Mouse (Mus musculus): ENCODE measurements around the gene Vmn1r184. TPM values are rescaled to one million over a fixed set of nuclear protein-coding genes. Genes with fewer than 3 reads are reported as not detected.
"Not testable (repeated sequence)": the region's sequence is repeated elsewhere in the genome, so short reads cannot be mapped to it uniquely, and the experiment has no call there.

Gene Vmn1r184
- polyA plus RNA-seq (2015; fragmentation: Nextera tagmentation; extraction: Ambion mirVana), result not detected in 2 replicates

DNA sequence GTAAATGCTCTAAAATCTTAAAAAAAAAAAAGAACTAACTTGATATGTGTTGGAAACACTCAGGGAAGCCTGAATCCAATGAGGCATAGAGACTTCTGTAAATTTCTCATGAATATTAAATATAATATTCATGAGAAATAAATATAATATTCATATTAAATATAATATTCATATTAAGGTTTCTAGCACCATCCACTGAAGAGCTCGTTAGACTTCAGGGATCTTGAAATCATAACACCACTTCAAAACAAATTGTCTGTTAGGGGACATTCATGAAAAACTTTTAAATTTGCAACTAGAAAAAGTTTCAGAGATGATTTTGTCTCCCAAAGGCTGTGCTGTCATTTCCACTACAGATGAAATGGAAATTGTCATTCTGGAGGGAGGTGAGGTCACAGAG lies at the start of gene Vmn1r184:
Vmn1r184 (plus strand) TSS at position 301 of the 400 bp plus-strand sequence.
- H3K9ac ChIP-seq; H3K36me3 ChIP-seq; ATAC-seq (replicated peaks; ENCODE audit: insufficient number of reproducible peaks, insufficient read depth, low FRiP score, low read depth); H3K4me2 ChIP-seq; H3K4me3 ChIP-seq; H3K4me1 ChIP-seq (replicated peaks); H3K27ac ChIP-seq; H3K9me3 ChIP-seq (replicated peaks); H3K27me3 ChIP-seq: not testable (repeated sequence)
- WGBS, result 76% methylated on average over 1 of the region's 1 CpGs

DNA sequence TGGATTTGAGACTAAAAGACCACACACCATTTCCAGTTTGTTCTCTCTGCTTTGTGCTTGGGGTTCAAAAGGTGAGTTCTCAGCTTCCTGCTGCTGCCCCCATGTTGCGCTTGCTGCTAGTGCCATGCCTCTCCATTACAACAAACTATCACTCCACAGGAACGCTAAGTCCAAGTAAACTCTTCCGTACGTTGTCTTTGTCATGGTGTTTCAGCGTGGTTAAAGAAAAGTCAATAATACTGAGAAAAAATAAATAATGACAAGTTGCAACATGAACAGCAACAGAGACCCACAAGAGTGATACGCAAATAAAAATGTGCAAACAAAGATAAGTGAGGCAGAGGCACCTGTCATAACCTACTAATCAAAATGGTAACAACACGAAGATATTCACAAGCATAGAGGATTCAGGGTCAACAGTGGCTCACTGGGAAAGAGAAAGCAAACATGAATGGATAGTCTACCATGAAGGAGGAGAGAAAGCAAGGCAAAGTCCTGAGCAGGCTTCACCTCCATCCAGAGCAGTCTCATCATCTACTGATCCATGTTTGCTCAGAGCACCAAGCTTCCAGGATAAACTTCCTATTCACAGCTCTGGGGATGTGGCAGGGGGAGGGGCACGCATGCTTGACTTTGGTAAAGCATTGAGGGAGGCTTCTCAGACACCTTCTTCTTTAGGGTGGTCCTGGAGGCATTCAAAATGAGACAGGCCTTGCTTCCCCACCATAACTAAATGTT lies 43.5 kb downstream of the Vmn1r184 start:
- not testable (repeated sequence) for H3K36me3 ChIP-seq; H3K9ac ChIP-seq; H3K4me3 ChIP-seq; H3K4me2 ChIP-seq; H3K27me3 ChIP-seq; H3K9me3 ChIP-seq (replicated peaks); H3K27ac ChIP-seq; ATAC-seq (replicated peaks; ENCODE audit: insufficient number of reproducible peaks, insufficient read depth, low FRiP score, low read depth); H3K4me1 ChIP-seq (replicated peaks)
- WGBS, result 74% methylated on average over 8 of the region's 8 CpGs

DNA sequence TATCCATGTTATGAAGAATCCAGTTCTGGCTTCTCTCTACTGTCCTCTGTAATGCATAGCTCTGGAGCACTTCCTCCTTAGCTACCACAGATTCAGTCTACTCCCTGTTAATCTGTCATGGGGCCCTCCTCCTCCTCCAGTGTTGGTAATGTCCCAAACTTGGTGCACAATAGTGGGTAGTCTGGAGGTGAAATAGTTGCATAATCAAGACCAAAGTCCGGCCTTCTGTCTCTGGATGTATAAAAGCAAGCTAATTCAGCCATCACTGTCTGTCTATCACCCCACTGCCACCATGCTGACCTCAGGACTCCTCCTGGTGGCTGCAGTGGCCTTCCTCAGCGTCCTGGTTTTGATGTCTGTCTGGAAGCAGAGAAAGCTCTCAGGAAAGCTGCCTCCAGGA lies 46.8 kb downstream of the Vmn1r184 start, which contains the start of gene Cyp2a4:
Cyp2a4 (plus strand) TSS at position 244 of the 400 bp plus-strand sequence.
- 49% methylated on average over 2 of the region's 2 CpGs for WGBS
- not testable (repeated sequence) for H3K4me1 ChIP-seq (replicated peaks)

DNA sequence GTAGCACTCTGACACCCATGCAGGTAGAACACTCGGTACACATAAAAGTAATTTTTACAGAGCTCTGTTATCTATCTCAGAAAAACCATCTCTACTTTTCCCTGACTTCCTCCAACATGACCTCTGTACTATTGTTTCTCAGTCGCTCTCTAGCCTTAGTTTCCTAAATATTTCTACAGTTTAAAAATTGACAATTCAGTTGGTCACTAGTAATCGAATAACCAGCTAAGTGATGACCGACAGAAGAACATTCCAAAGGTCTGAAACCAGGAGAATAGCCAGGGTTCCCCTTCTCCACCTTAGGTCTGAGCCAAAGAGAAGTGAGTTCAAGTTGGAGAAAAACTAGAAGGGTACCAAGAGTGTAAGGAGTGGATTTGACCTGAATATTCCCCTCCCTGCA lies 51.7 kb downstream of the Vmn1r184 start:
- 77% methylated on average over 4 of the region's 4 CpGs for WGBS

More for the DNA sequence above, 46.8 kb downstream of the Vmn1r184 start, which contains the start of gene Cyp2a4:
- not testable (repeated sequence) for H3K27ac ChIP-seq; H3K9ac ChIP-seq; H3K4me2 ChIP-seq; ATAC-seq (replicated peaks; ENCODE audit: insufficient number of reproducible peaks, insufficient read depth, low FRiP score, low read depth); H3K9me3 ChIP-seq (replicated peaks); H3K27me3 ChIP-seq; H3K36me3 ChIP-seq; H3K4me3 ChIP-seq

DNA sequence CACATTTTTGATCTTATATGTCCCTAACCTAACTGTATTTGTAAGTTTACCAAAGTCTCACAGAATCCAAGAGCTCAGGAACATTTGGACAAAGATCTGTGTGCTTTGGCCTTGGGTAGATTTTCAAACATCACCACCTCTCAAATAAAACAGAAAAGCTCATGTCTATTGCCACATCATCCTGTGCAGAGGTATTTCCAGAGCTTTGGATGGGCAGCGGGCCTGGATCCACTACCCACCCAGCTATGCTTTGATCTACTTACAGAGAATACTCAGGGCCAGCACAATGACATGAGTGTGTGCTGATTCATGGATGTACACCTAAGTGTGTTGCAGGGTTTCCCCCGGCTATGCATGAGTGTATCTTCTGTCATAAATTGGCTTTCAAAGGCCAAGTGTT lies 55.1 kb downstream of the Vmn1r184 start:
- not testable (repeated sequence) for H3K4me2 ChIP-seq; H3K4me1 ChIP-seq (replicated peaks); H3K27me3 ChIP-seq; H3K4me3 ChIP-seq; H3K27ac ChIP-seq; H3K9ac ChIP-seq; ATAC-seq (replicated peaks; ENCODE audit: insufficient number of reproducible peaks, insufficient read depth, low FRiP score, low read depth); H3K9me3 ChIP-seq (replicated peaks); H3K36me3 ChIP-seq
- 70% methylated on average over 2 of the region's 2 CpGs for WGBS

More for the DNA sequence above, 51.7 kb downstream of the Vmn1r184 start:
- H3K9ac ChIP-seq; H3K4me2 ChIP-seq; H3K27me3 ChIP-seq; H3K4me1 ChIP-seq (replicated peaks); ATAC-seq (replicated peaks; ENCODE audit: insufficient number of reproducible peaks, insufficient read depth, low FRiP score, low read depth); H3K27ac ChIP-seq; H3K4me3 ChIP-seq; H3K36me3 ChIP-seq; H3K9me3 ChIP-seq (replicated peaks): not testable (repeated sequence)

DNA sequence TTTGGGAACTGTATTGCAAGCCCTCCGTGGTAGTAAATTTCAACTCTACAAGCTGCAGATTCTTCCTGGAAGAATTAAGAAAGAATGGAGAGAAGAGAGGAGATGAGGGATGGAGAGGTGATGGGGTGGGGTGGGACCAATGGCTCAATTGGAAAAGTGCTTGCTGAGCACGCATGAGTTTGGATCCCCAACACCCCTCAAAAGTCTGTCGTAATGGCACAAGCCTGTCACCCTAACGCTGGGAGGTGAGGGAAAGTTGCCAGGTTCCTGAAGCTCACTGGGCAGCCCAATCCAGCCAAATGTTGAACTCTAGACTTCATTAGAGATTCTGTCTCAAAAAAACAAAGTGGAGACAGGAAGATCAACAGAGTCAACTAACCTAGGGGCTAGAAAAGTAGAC lies 55.7 kb downstream of the Vmn1r184 start:
- not testable (repeated sequence) for H3K4me2 ChIP-seq; H3K27me3 ChIP-seq; H3K9ac ChIP-seq; H3K9me3 ChIP-seq (replicated peaks); H3K27ac ChIP-seq; H3K4me3 ChIP-seq; ATAC-seq (replicated peaks; ENCODE audit: insufficient number of reproducible peaks, insufficient read depth, low FRiP score, low read depth); H3K4me1 ChIP-seq (replicated peaks); H3K36me3 ChIP-seq
- WGBS, result 66% methylated on average over 4 of the region's 4 CpGs

Other genes starting within 250 kb of the Vmn1r184 start
- gene Cyp2b13, start 198.8 kb upstream of the Vmn1r184 start, polyA plus RNA-seq (2015; fragmentation: Nextera tagmentation; extraction: Ambion mirVana), result not detected in 2 replicates
- gene Cyp2b9, start 86.9 kb upstream of the Vmn1r184 start, polyA plus RNA-seq (2015; fragmentation: Nextera tagmentation; extraction: Ambion mirVana), result 0.08 TPM in 1 of 2 replicates, not detected in the other
- not detected in 2 replicates for gene Cyp2a4, start 46.8 kb downstream of the Vmn1r184 start, polyA plus RNA-seq (2015; fragmentation: Nextera tagmentation; extraction: Ambion mirVana)
- gene Nlrp9c, start 143.4 kb downstream of the Vmn1r184 start, polyA plus RNA-seq (2015; fragmentation: Nextera tagmentation; extraction: Ambion mirVana), result not detected in 2 replicates
- gene Nlrp4a, start 174.8 kb downstream of the Vmn1r184 start, polyA plus RNA-seq (2015; fragmentation: Nextera tagmentation; extraction: Ambion mirVana), result not detected in 2 replicates